31 mouse cellular contexts compared by ENCODE assay signal in genomic region chr6:135245586-135245985, GRCm38 (mm10). TPM values are rescaled to one million over a fixed set of nuclear protein-coding genes. Genes with fewer than 3 reads are reported as not detected.
"Had no signal": no experiment of that assay in that cellular context is flagged by ENCODE, and none has a peak within 500 bp of the region (broad histone marks: within the 10 kb centered on the region; RNA-seq: fewer than 3 reads in every experiment).

No protein-coding gene starts in this region.

- H3K4me2 ChIP-seq: heart, embryonic 11.5 days; heart, embryonic 13.5 days; heart, embryonic 15.5 days; hindbrain, embryonic 13.5 days; hindbrain, embryonic 15.5 days; kidney, embryonic 15.5 days; limb, embryonic 13.5 days had no signal

- H3K9me3 ChIP-seq: heart, embryonic 13.5 days; heart, embryonic 15.5 days; hindbrain, embryonic 13.5 days; hindbrain, embryonic 15.5 days; kidney, embryonic 15.5 days; limb, embryonic 13.5 days; limb, embryonic 15.5 days had no signal

- H3K9ac ChIP-seq: heart, embryonic 13.5 days; heart, embryonic 15.5 days; hindbrain, embryonic 13.5 days; hindbrain, embryonic 15.5 days; kidney, embryonic 15.5 days; limb, embryonic 13.5 days; limb, embryonic 15.5 days had no signal

- H3K27ac ChIP-seq: gastrocnemius, adult 2 months; heart, adult 2 months; heart, embryonic 13.5 days; heart, embryonic 15.5 days; hindbrain, embryonic 13.5 days; hindbrain, embryonic 15.5 days; hindbrain, postnatal 0 days; kidney, embryonic 15.5 days; kidney, postnatal 0 days; limb, embryonic 13.5 days; limb, embryonic 15.5 days had no signal

- ATAC-seq: hindbrain, postnatal 0 days; intestine, embryonic 16.5 days had no signal

- H3K4me3 ChIP-seq: gastrocnemius, adult 2 months; heart, adult 2 months; heart, embryonic 13.5 days; heart, embryonic 15.5 days; hindbrain, embryonic 13.5 days; hindbrain, embryonic 15.5 days; kidney, embryonic 15.5 days; limb, embryonic 13.5 days; limb, embryonic 15.5 days had no signal

- H3K36me3 ChIP-seq: heart, embryonic 13.5 days; heart, embryonic 15.5 days; hindbrain, embryonic 13.5 days; hindbrain, embryonic 15.5 days; kidney, embryonic 15.5 days; limb, embryonic 13.5 days; limb, embryonic 15.5 days had no signal

- DNase-seq: gastrocnemius, adult 2 months; gastrocnemius, postnatal 10 days; gastrocnemius, postnatal 25 days; heart, adult 11 months; heart, adult 2 months; heart, postnatal 14 days; heart, postnatal 36 days; kidney, adult 11 months; kidney, adult 2 months; kidney, adult 9 months; kidney, postnatal 14 days; kidney, postnatal 36 days; layer of hippocampus, adult 9-11 months; layer of hippocampus, postnatal 36 days; left cerebral cortex, postnatal 4 days had no signal

- H3K27me3 ChIP-seq: heart, embryonic 15.5 days; hindbrain, embryonic 13.5 days; hindbrain, embryonic 15.5 days; kidney, embryonic 15.5 days; limb, embryonic 13.5 days; limb, embryonic 15.5 days had no signal

RNA-seq across cellular contexts. Expression of gene Gsg1, which starts 8.6 kb away (rescaled TPM):
- total RNA-seq: gastrocnemius, adult 2 months; gastrocnemius, postnatal 25 days; layer of hippocampus, adult 18-20 months; left cerebral cortex, adult 18-20 months; left cerebral cortex, adult 8-10 months; left cerebral cortex, postnatal 10 days; left cerebral cortex, postnatal 25 days; left cerebral cortex, postnatal 4 days had no signal
- polyA plus RNA-seq: hindbrain, embryonic 15.5 days had no signal
